Mouse (Mus musculus) ES-Bruce4 (cell line): ENCODE measurements around the gene Casc3.

Source experiments
- CTCF ChIP-seq: IDR thresholded peaks from one replicate; pipeline ENCODE4 v1.8.1; 2011; ENCODE audit warnings: low read depth, low read length
- EP300 ChIP-seq: IDR thresholded peaks from 2 replicates; pipeline ENCODE4 v1.6.1; 2011; ENCODE audit warnings: low read depth, low read length; ENCODE audit not compliant: insufficient read depth

- no peak for TF ChIP-seq EP300
- TF ChIP-seq CTCF, result no peak
Observed at GRCm38 (mm10) chr11:98788139-98788538, 16.6 kb upstream of the Casc3 start.
